Mouse (Mus musculus) spleen, postnatal 14 days (tissue): ENCODE results near the gene Zfhx3.

Source experiments
- DNase-seq, 2 experiments: peaks; one replicate each; pipeline ENCODE4 v3.0.0; 2021 to 2022; ENCODE audit warnings: low spot score in 2 of 2

The Zfhx3 gene

DNA sequence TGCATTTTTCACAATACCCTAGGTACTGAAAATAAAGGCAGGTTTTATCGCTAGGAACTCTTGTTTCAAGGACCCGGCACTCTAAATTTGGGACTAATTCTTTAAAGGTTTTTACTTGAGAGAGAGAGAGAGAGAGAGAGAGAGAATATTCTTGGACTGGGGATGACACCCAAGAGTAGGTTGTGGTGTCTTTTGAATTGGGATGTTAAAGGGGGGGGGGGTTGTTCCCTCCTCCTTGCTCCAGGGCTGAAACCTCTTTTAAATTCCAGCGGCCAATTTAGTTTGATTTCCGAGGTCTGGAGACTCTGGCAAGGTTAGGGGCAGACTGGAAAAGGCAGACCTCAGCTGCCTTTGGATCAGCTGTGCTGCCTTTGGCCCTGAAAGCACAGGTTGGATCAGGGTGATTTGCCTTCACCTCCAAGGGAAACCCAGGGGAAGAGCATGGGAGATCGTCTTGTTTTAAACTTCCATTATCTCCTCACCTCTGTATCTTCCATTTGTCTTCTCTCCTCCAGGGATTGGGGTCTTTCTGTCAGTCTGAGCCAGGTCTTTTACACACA, 755.7 kb downstream of the Zfhx3 start:
- no peak for DNase-seq

- no peak for DNase-seq
Observed at GRCm38 (mm10) chr8:108699011-108699410, 756.6 kb downstream of the Zfhx3 start.

- DNase-seq: no peak
Observed at GRCm38 (mm10) chr8:108699454-108700345, 757.3 kb downstream of the Zfhx3 start.

GRCm38 (mm10) chr8:108701381-108702175, 759.1 kb downstream of the Zfhx3 start:
- no peak for DNase-seq

DNA sequence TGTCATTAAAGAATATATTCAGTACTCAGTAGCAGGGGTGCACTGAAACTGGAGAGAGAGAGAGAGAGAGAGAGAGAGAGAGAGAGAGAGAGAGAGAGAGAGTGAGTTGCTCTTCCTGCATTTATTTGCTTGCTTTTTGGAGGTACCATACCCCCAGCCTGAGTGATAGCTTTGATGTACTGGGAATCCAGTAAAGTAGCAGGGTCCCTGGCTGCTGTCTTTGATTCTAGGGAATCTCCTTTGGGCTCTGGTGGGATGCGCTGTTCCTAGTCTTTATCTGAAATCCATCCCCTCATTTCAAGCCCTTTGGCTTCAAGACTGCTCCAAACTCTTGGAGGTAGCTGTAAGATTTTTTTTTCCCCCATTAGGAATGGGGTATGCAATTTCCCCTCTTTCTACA, 759.8 kb downstream of the Zfhx3 start:
- DNase-seq: no peak

- no peak for DNase-seq
Observed at GRCm38 (mm10) chr8:108705751-108706150, 763.3 kb downstream of the Zfhx3 start.

DNA sequence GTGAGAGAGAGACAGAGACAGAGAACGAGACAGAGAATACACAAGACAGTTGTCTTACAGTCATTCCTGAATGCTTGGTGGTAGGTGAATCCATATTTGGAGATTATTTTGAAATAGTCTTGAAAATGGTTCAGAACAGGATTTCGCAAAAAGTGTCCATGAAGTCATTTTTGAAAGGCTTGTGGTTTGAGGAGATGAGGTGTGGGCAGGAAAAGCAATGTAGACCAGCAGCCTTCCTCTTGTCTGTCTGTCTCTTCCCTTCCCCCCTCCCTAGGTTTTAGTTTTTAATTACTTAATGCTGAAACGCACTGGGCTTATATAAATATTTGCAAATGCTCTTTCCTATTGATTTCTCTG, 764.0 kb downstream of the Zfhx3 start:
- no peak for DNase-seq

DNA sequence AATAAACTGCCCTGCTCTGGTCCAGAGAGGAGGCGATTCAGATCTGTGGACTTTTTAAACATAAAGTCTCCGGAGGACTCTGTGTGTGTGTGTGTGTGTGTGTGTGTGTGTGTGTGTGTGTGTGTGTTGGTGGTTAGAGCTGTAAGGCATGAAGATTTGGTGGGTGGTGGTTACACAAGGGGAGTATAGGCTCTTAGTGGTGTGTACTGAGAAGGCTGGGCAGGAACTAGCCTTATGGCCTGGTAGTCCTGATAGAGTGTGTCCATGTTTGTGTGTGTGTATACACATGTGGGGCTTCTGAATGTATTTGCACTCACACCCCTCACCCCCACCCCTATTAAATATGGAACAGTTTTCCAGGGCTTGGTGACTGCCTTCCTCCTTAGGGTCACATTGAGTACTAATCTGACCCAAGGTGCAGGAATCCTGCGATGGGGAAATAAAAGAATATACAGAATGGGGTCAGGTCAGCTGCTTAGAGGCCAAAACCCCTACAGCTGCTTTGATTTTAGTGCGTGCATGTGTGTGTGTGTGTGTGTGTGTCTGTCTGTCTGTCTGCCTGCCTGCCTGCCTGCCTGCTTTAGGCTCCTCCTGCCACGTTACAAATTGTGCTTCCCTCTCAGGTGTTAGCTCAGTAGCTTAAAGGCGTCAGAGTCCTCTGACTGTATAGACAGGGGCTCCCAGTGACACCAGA, 764.6 kb downstream of the Zfhx3 start:
- DNase-seq: no peak

GRCm38 (mm10) chr8:108707576-108708281, 765.3 kb downstream of the Zfhx3 start:
- DNase-seq: no peak

DNA sequence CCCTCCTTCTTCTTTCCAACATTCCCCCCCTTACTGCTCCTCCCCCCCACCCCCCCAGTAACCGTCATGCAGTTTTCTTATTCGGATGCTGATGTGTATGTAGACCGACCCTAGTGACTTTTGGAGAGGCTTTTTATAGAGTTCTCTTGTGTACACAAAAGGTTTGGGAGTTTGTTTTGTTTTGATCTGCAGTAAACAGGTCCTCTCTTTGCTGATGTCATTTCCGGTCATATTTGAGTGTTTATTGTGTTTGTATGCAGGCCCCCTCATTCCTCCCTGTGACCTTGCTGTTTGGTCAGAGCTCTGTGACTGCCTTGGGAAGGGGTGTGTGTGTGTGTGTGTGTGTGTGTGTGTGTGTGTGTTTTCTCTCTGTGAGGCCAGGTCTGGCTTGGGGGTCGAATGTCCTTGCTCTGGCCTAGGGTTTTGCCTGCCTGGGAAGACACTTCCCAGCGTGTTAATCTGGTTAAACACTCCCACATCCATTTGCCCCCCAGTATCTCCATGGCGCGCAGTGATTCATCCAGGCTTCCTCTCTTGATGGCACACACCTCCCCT, 766.5 kb downstream of the Zfhx3 start:
- DNase-seq: no peak

DNA sequence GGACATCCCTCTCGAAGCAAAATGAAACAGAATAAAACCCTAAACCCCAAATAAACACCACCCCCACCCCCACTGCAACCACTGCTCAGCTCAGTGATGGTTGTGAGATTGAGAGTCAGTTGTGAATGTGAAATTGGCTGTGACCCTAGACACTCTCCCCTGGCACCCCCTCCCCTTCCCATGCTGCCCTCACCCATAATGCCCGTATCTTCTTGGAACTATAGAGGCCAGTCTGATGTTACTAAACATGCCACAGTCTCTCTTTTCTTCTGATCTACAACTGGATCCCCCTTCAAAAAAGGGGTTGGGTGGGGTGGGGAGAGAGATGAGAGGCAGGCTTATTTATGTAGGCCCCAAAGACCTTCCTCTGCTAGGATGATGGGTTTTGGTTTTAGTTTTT, 767.0 kb downstream of the Zfhx3 start:
- no peak for DNase-seq

DNA sequence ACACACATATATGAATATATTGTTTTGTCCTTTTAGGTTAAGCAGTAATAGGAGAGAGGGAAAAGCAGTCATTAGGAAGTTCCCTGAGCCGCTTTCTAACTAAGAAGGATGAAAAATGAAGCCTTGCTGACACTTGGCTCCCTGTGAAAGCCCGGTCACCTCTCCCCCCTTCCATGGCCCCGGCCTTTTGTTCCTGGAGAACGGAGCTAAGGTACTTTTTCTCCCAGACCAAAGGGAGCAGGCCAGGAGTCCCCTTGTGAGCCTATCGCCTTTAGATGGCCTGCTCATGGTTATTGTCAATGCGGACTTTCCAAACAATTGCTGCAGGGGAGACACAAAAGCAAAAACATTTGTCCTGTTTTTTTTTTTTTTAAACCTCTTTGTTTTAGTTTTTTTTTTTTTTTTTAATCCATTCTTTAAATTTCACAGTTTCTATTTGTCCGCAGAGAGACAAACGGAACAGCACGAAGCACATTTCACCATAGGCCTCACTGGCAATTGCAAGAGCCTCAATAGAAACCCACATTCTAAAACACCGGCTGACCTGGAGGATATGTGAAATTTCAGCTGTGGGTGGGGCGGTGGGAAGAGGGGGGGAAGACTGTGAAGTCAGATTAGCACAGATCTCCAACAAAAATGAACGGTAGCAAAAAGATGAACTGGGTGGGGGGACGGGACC, 767.6 kb downstream of the Zfhx3 start:
- DNase-seq: no peak

- DNase-seq: no peak
Observed at GRCm38 (mm10) chr8:108710607-108711489, 768.4 kb downstream of the Zfhx3 start.

- DNase-seq: no peak
Observed at GRCm38 (mm10) chr8:108711490-108711793, 769.0 kb downstream of the Zfhx3 start.

GRCm38 (mm10) chr8:108712001-108712411, 769.6 kb downstream of the Zfhx3 start:
- DNase-seq: no peak

GRCm38 (mm10) chr8:108712607-108713006, 770.2 kb downstream of the Zfhx3 start:
- no peak for DNase-seq

DNA sequence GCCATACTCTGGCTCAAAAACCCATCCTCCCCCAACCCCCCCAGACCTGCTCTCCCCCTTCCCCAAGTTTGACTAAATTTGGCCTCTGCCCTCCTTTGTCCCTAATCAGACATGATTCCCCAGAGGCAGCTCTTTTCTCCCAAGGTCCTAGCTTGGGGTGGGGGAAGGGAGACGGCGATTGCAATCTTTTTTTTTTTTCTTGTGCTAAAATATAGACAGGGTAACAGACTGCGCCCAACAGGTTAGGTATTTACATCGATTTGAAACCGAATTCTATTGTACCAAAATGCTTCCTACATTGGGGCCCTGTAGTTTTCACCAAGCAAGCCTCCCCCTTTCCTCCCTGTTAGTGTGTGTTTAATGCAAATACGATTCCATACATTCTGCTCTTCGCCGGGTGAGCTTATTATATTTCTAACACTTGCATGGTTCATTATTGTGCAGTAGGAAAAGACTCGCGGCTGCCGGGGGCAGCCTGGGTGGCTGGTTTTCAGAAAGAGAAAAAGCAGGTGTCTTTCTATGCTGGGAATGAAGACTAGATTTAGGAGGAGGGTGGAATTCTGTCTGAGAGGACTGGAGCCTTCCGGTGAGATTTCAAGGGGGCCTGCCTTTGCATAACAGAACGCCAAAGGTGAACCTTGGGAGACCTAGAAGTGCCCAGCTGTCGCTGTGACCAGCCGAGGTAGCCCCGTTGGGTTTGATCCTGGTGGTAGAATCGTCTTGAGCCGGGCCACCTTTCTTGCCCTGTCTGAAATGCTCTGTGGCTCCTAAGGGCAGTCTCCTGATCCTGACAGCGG, 771.1 kb downstream of the Zfhx3 start:
- no peak for DNase-seq

DNA sequence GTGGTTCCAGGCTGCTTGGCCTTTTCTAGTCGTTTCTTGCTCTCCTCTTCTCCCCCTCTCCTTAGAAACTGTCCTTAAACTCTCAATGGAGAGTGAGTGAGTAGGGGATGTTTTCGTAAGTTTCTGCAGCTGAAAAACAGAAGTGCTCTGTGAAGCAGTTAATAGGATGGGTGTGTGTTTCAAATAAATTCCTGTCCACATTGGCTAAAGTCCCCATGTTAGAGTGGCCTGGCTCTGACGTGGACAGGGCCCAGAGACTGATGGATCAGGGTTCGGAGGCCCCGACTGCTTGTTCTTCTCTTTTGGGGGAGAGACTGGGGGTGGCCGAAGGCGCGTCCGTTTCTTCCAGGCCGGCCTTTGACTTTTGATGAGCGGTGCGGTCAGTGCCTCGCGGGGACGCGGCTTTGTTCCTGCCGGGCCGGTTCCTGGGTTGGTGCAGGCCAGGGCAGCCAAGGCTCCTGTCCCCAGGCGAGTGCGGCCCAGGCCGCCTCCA, 771.7 kb downstream of the Zfhx3 start:
- DNase-seq: no peak
